Mouse (Mus musculus) heart, embryonic 16.5 days (tissue): ENCODE results near the gene Polk. TPM values are rescaled to one million over a fixed set of nuclear protein-coding genes. Genes with fewer than 3 reads are reported as not detected.

ENCODE experiments used
- ATAC-seq: fragments of 200-750 bp; cut with Nextera tagmentation; replicated peaks from 2 replicates; pipeline ENCODE4 v1.8.0; 2017; ENCODE audit warnings: moderate number of reproducible peaks; ENCODE audit not compliant: insufficient read depth, low FRiP score; ENCODE audit errors: extremely low read depth
- H3K27ac ChIP-seq: fragments of 300-500 bp; sonication (generic); 2 replicates; pipeline ENCODE4 v1.5.1; 2014; ENCODE audit warnings: mild to moderate bottlenecking, low read length, control low read depth, moderate library complexity
- H3K27me3 ChIP-seq: fragments of 300-500 bp; sonication (generic); 2 replicates; pipeline ENCODE4 v1.6.1; 2014; ENCODE audit warnings: low read length, mixed read lengths; ENCODE audit not compliant: control insufficient read depth, insufficient read depth
- H3K36me3 ChIP-seq: fragments of 300-500 bp; sonication (generic); 2 replicates; pipeline ENCODE4 v1.6.1; 2014; ENCODE audit not compliant: control insufficient read depth, insufficient read depth
- H3K4me1 ChIP-seq: fragments of 300-500 bp; sonication (generic); 2 replicates; pipeline ENCODE4 v1.6.1; 2014; ENCODE audit warnings: low read length, mixed read lengths; ENCODE audit not compliant: control insufficient read depth, insufficient read depth
- H3K4me2 ChIP-seq: fragments of 300-500 bp; sonication (generic); 2 replicates; pipeline ENCODE4 v1.6.1; 2014; ENCODE audit warnings: low read depth, mild to moderate bottlenecking, control low read depth, low read length
- H3K4me3 ChIP-seq: fragments of 300-500 bp; sonication (generic); 2 replicates; pipeline ENCODE4 v1.5.1; 2014; ENCODE audit warnings: mild to moderate bottlenecking, control low read depth, low read length
- H3K9ac ChIP-seq: fragments of 300-500 bp; sonication (generic); 2 replicates; pipeline ENCODE4 v1.6.1; 2014; ENCODE audit warnings: low read length, control low read depth
- H3K9me3 ChIP-seq: fragments of 300-500 bp; sonication (generic); replicated peaks from 2 replicates; pipeline ENCODE4 v1.6.1; 2016; ENCODE audit warnings: low read length; ENCODE audit not compliant: control insufficient read depth
- WGBS: fragments of 180-500 bp; shearing (Covaris S2); extraction: QIAGEN DNeasy Blood & Tissue Kit; methylation state at CpG from one replicate; pipeline ENCODE4 v1.1.7; 2014; 5-methylcytosine and 5-hydroxymethylcytosine counted together
- polyA plus RNA-seq: library from polyadenylated mRNA; unstranded; fragments of >200 nt; fragmentation: Nextera tagmentation; extraction: Ambion mirVana; gene quantifications from 2 replicates; pipeline ENCODE4 v1.2.1, GENCODE M21; 2015

The Polk gene
- polyA plus RNA-seq, 1 experiment from 2014 or later = 7.3 TPM

DNA sequence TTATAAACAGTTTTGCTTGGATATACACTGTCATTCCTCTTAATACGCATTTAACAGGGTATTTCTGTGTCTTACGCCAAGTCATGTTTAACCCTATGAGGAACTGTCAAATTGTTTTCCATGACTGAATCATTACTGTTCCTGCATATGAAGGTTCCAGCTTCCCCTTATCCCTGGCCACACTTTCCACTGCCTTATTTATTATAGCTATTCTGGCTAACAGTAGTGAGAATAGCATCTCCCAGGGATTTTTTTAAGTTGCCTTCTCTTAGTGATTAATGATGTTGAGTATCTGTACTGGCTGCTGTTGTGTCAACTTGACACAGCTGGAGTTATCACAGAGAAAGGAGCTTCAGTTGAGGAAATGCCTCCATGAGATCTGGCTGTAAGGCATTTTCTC is 25.0 kb downstream of the Polk start:
- H3K9me3 ChIP-seq = no peaks in the 10 kb centered on the region
- no peak for ATAC-seq

DNA sequence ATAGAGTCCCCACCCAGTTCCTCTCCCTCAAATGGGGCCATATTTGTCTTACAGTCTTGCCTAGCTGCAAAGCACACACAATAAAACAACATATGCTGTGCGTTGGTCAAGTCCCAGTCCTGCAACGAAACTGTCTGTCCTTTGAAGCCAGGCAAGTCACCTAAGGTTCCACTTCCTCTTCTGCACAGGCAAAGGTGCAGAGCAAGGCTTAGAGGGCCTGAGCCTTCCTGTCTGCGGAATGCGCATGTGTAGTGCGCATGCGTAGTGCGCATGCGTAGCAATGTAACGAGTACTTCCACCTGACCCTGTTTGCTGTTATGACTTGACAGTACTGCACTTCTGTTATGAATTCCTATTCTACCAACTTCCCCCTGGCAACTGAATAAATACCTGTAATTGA is 26.1 kb downstream of the Polk start:
- no peak overlapping the region for H3K4me2 ChIP-seq

More for the DNA sequence above, 25.0 kb downstream of the Polk start:
- Histone ChIP-seq H3K4me1 (peaks cover 6% of the 10 kb centered on the region), H3K4me3 (no peak overlapping the region), H3K27me3 (no peaks in the 10 kb centered on the region), H3K27ac (no peak overlapping the region), H3K9ac (no peak overlapping the region), H3K36me3 (no peaks in the 10 kb centered on the region), H3K4me2 (no peak overlapping the region)
- WGBS = 81% methylated on average over 2 of the region's 2 CpGs

DNA sequence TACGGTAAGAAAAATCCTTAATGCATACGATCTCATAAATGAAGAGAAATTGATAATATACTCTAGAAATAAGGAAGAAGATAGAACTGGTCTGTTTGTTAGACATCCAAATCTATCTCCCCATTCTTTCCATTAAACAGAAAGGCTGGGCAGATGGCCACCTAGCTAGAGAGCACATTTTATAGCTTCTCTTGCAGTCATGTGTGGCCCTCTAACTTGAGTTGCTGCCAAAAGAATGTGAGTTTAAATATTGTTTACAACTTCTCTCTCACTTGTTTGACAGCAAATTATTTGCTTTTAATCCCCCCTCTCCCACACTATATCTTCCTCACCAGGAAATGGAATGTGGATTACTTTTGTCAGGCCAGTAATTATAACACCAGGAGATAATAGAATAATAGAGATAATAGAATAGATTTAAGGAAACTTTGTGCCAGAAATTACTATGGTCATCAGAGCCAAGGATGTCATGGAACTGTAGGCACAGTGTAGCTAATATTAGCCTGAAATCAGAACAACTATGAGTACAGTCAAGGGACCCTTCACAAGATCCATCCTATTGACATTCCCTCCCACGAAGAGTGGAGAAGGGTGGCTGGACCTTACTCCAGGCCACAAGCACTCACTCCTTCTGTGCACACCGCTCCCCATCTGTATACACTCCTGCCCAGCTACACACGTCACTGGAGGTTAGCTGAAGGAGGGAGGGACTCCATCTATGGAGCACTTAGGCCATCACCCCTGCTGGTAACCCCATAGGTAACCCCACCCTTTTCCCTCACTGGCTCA is 28.0 kb downstream of the Polk start:
- Histone ChIP-seq H3K4me1 (peaks cover 10% of the 10 kb centered on the region), H3K9me3 (no peaks in the 10 kb centered on the region), H3K27ac (peak overlapping the region; percentile 46; the same call in 1 of the 2 replicates), H3K36me3 (no peaks in the 10 kb centered on the region), H3K27me3 (no peaks in the 10 kb centered on the region), H3K9ac (no peak overlapping the region), H3K4me3 (no peak overlapping the region), H3K4me2 (no peak overlapping the region)
- ATAC-seq = no peak
- WGBS = 73% methylated on average over 5 of the region's 5 CpGs

More for the DNA sequence above, 26.1 kb downstream of the Polk start:
- 93% methylated on average over 9 of the region's 9 CpGs for WGBS
- no peak overlapping the region for H3K27ac ChIP-seq
- ATAC-seq = no peak
- peaks cover 6% of the 10 kb centered on the region for H3K4me1 ChIP-seq
- no peaks in the 10 kb centered on the region for H3K36me3 ChIP-seq
- H3K9me3 ChIP-seq = no peaks in the 10 kb centered on the region
- H3K27me3 ChIP-seq = no peaks in the 10 kb centered on the region
- H3K4me3 ChIP-seq = no peak overlapping the region
- no peak overlapping the region for H3K9ac ChIP-seq

- WGBS = 42% methylated on average over 5 of the region's 5 CpGs
- H3K4me1 ChIP-seq = peaks cover 10% of the 10 kb centered on the region
- H3K27ac ChIP-seq = peak overlapping the region; percentile 70
- H3K9ac ChIP-seq = no peak overlapping the region
- H3K4me3 ChIP-seq = no peak overlapping the region
- no peak overlapping the region for H3K4me2 ChIP-seq
- peak; percentile 65; the same call in 1 of the 2 replicates for ATAC-seq
- H3K27me3 ChIP-seq = no peaks in the 10 kb centered on the region
- peaks cover 3% of the 10 kb centered on the region; the same call in 1 of the 2 replicates for H3K36me3 ChIP-seq
- no peaks in the 10 kb centered on the region for H3K9me3 ChIP-seq
Measured at GRCm38 (mm10) chr13:96511893-96512292, 30.5 kb downstream of the Polk start.

DNA sequence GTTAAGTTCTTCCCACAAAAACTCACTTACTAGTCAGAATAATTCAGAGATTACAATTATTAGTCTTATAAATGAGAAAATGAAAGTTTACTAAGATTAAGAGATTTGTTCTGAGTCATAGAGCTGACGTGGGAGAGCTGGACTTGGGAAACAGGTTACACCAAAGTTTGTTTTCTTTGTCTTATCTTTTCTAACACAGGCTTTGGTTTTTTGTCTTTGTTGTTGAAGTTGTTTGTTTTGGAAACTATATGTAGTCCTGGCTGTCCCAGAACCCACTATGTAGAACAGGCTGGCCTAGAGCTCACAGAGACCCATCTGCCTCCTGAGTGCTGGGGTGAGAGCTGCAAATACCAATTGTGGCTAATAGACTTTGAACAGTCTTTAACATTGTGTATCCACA is 31.1 kb downstream of the Polk start:
- Histone ChIP-seq H3K4me3 (no peak overlapping the region), H3K27ac (peak overlapping the region; percentile 70), H3K27me3 (no peaks in the 10 kb centered on the region), H3K36me3 (peaks cover 3% of the 10 kb centered on the region; the same call in 1 of the 2 replicates), H3K9me3 (no peaks in the 10 kb centered on the region), H3K4me2 (no peak overlapping the region), H3K9ac (no peak overlapping the region), H3K4me1 (peaks cover 10% of the 10 kb centered on the region)
- 69% methylated on average over 1 of the region's 1 CpGs for WGBS
- ATAC-seq = no peak

- H3K9me3 ChIP-seq = no peaks in the 10 kb centered on the region
- no peak overlapping the region for H3K9ac ChIP-seq
- H3K36me3 ChIP-seq = peaks cover 3% of the 10 kb centered on the region; the same call in 1 of the 2 replicates
- H3K4me1 ChIP-seq = peaks cover 10% of the 10 kb centered on the region
- WGBS = 58% methylated on average over 13 of the region's 13 CpGs
- H3K27ac ChIP-seq = peak overlapping the region; percentile 60
- ATAC-seq = peak; percentile 78; the same call in 1 of the 2 replicates
- H3K4me2 ChIP-seq = no peak overlapping the region
- no peaks in the 10 kb centered on the region for H3K27me3 ChIP-seq
- no peak overlapping the region for H3K4me3 ChIP-seq
Measured at GRCm38 (mm10) chr13:96510635-96511034, 31.7 kb downstream of the Polk start.

- H3K27me3 ChIP-seq = no peaks in the 10 kb centered on the region
- WGBS = 86% methylated on average over 4 of the region's 4 CpGs
- ATAC-seq = no peak
- H3K9ac ChIP-seq = no peak overlapping the region
- H3K4me2 ChIP-seq = no peak overlapping the region
- H3K4me1 ChIP-seq = peaks cover 4% of the 10 kb centered on the region; the same call in 1 of the 2 replicates
- no peak overlapping the region for H3K27ac ChIP-seq
- H3K4me3 ChIP-seq = no peak overlapping the region
- H3K36me3 ChIP-seq = peaks cover 3% of the 10 kb centered on the region; the same call in 1 of the 2 replicates
- H3K9me3 ChIP-seq = no peaks in the 10 kb centered on the region
Measured at GRCm38 (mm10) chr13:96507541-96507940, 34.8 kb downstream of the Polk start.

DNA sequence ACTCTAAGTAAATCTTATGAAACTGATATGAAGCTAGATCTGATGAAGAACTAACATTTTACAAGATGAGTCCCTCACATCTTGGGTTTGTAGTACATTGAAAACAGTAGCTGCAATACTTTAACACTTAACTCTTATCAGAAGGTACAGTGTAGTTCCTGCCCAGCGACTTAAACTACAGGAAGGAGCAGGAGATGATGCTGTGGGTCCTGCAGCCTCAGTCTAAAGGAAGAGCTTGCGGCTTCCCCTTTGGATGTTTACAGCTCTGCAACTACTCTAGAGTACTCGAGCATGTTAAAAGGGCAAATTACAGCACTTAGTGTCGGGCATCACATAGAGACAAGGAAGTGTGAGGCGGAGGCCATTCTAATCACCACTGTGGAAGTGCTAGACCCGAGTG is 36.1 kb downstream of the Polk start:
- Histone ChIP-seq H3K27me3 (no peaks in the 10 kb centered on the region), H3K36me3 (peaks cover 3% of the 10 kb centered on the region; the same call in 1 of the 2 replicates), H3K4me1 (0 out of 2 replicates have a peak, but pooled peaks cover 4% of the 10 kb centered on the region), H3K9me3 (no peaks in the 10 kb centered on the region), H3K27ac (no peak overlapping the region), H3K9ac (no peak overlapping the region), H3K4me3 (no peak overlapping the region), H3K4me2 (no peak overlapping the region)
- 61% methylated on average over 6 of the region's 6 CpGs for WGBS
- no peak for ATAC-seq

DNA sequence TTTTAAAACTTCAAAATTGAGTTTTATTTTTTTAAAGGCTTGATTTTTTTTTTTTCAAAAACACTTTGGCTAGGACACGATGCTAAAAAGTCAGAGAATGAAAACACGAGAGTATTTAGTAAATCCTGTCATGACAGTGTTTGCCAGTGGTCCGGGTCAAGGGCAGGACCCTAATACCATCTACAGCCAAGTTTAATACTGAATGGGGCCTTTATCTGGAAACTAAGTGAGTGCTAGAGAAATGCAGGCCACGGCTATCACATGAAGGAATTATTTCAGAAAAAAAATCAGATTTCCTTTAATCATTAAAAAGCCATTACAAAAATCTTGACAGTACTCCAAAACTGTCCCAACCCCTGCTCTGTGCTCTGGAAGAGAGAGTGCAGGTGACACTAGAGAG is 36.7 kb downstream of the Polk start:
- WGBS = 72% methylated on average over 4 of the region's 4 CpGs
- no peak overlapping the region for H3K27ac ChIP-seq
- no peak overlapping the region for H3K4me3 ChIP-seq
- no peak for ATAC-seq
- H3K4me2 ChIP-seq = no peak overlapping the region
- H3K9me3 ChIP-seq = no peaks in the 10 kb centered on the region
- H3K36me3 ChIP-seq = peaks cover 6% of the 10 kb centered on the region
- no peak overlapping the region for H3K9ac ChIP-seq
- H3K27me3 ChIP-seq = no peaks in the 10 kb centered on the region
- H3K4me1 ChIP-seq = 0 out of 2 replicates have a peak, but pooled peaks cover 4% of the 10 kb centered on the region
